Mouse (Mus musculus): Measurements from ENCODE around the gene Prdm1.

DNA sequence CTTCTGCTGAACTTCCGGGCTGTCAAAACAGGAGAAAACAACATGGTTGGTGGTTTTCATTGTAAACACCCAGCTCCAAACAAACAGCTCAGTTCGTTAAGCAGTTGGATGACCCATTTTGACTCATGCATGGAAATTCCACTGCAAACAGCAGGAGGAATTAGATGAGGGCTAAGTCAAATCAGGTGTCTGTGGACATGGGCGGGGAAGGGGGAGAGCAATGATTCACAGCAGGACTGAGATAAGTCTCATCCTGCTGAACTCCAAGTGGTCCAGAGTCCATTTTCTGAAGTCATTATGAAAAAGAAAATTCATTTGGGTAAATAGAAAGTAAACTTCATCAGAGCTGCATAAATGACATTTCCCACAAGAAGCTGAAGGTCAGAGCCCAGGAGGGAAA, 108.1 kb downstream of the Prdm1 start:
- TF ChIP-seq CTCF (IDR thresholded peaks at IDR 0.05; ENCODE audit: borderline replicate concordance, insufficient read depth, low read depth, low read length) (no peak), POLR2A (IDR thresholded peaks at IDR 0.05; ENCODE audit: borderline replicate concordance, insufficient read depth, low read length) (no peak)

Measured in cerebellum, adult 2 months (tissue).